Mouse (Mus musculus) kidney, embryonic 16.5 days (tissue): Measurements from ENCODE around the gene Tmed2. TPM values are rescaled to one million over a fixed set of nuclear protein-coding genes. Genes with fewer than 3 reads are reported as not detected.

Experiments used
- ATAC-seq: fragments of 200-750 bp; cut with Nextera tagmentation; 2 replicates; pipeline ENCODE4 v1.8.0; 2017; ENCODE audit warnings: moderate TSS enrichment; ENCODE audit not compliant: low FRiP score, low TSS enrichment
- H3K27ac ChIP-seq: fragments of 300-500 bp; sonication (generic); 2 replicates; pipeline ENCODE4 v1.5.1; 2014; ENCODE audit warnings: low read length
- H3K27me3 ChIP-seq: fragments of 300-500 bp; sonication (generic); 2 replicates; pipeline ENCODE4 v1.6.1; 2014; ENCODE audit warnings: low read length, control low read depth, mixed read lengths; ENCODE audit not compliant: insufficient read depth
- H3K36me3 ChIP-seq: fragments of 300-500 bp; sonication (generic); 2 replicates; pipeline ENCODE4 v1.6.1; 2014; ENCODE audit warnings: low read length, control low read depth, mixed read lengths; ENCODE audit not compliant: insufficient read depth
- H3K4me1 ChIP-seq: fragments of 300-500 bp; sonication (generic); 2 replicates; pipeline ENCODE4 v1.6.1; 2014; ENCODE audit warnings: low read length, control low read depth, mixed read lengths; ENCODE audit not compliant: insufficient read depth
- H3K4me2 ChIP-seq: fragments of 300-500 bp; sonication (generic); replicated peaks from 2 replicates; pipeline ENCODE4 v1.6.1; 2014; ENCODE audit warnings: low read depth, low read length
- H3K4me3 ChIP-seq: fragments of 300-500 bp; sonication (generic); 2 replicates; pipeline ENCODE4 v1.5.1; 2014; ENCODE audit warnings: mild to moderate bottlenecking, low read length
- H3K9ac ChIP-seq: fragments of 300-500 bp; sonication (generic); replicated peaks from 2 replicates; pipeline ENCODE4 v1.6.1; 2014; ENCODE audit warnings: low read length
- H3K9me3 ChIP-seq: fragments of 300-500 bp; sonication (generic); 2 replicates; pipeline ENCODE4 v1.6.1; 2016; ENCODE audit warnings: low read length, control low read depth
- WGBS: fragments of 180-500 bp; shearing (Covaris S2); extraction: QIAGEN DNeasy Blood & Tissue Kit; methylation state at CpG from one replicate; pipeline ENCODE4 v1.1.7; 2014; 5-methylcytosine and 5-hydroxymethylcytosine counted together
- polyA plus RNA-seq: library from polyadenylated mRNA; unstranded; fragments of >200 nt; fragmentation: Nextera tagmentation; extraction: Ambion mirVana; gene quantifications from 2 replicates; pipeline ENCODE4 v1.2.1, GENCODE M21; 2015

Gene Tmed2
- polyA plus RNA-seq, 1 experiment from 2014 or later, result 602 TPM

- Histone ChIP-seq H3K27ac (no peak overlapping the region), H3K9me3 (no peaks in the 10 kb centered on the region), H3K4me2 (no peak overlapping the region), H3K36me3 (peaks cover 43% of the 10 kb centered on the region), H3K9ac (no peak overlapping the region), H3K4me1 (peaks cover 7% of the 10 kb centered on the region; the same call in 1 of the 2 replicates), H3K4me3 (no peak overlapping the region), H3K27me3 (no peaks in the 10 kb centered on the region)
- 89% methylated on average over 3 of the region's 3 CpGs for WGBS
- ATAC-seq, result no peak
Measured at GRCm38 (mm10) chr5:124500573-124500972, 39.9 kb upstream of the Tmed2 start.

- WGBS, result 88% methylated on average over 10 of the region's 10 CpGs
- ATAC-seq, result no peak
Measured at GRCm38 (mm10) chr5:124501541-124501940, 39.0 kb upstream of the Tmed2 start.

GRCm38 (mm10) chr5:124503742-124504141 is 36.8 kb upstream of the Tmed2 start:
- Histone ChIP-seq H3K36me3 (peaks cover 40% of the 10 kb centered on the region), H3K4me1 (peaks cover 12% of the 10 kb centered on the region), H3K4me3 (no peak overlapping the region), H3K27me3 (no peaks in the 10 kb centered on the region), H3K4me2 (no peak overlapping the region), H3K9me3 (no peaks in the 10 kb centered on the region), H3K27ac (no peak overlapping the region), H3K9ac (no peak overlapping the region)
- no peak for ATAC-seq
- 47% methylated on average over 14 of the region's 14 CpGs for WGBS

More at GRCm38 (mm10) chr5:124501541-124501940, 39.0 kb upstream of the Tmed2 start:
- H3K27ac ChIP-seq, result no peak overlapping the region
- peaks cover 7% of the 10 kb centered on the region; the same call in 1 of the 2 replicates for H3K4me1 ChIP-seq
- H3K36me3 ChIP-seq, result peaks cover 40% of the 10 kb centered on the region
- H3K4me2 ChIP-seq, result no peak overlapping the region
- no peak overlapping the region for H3K9ac ChIP-seq
- no peaks in the 10 kb centered on the region for H3K9me3 ChIP-seq
- H3K27me3 ChIP-seq, result no peaks in the 10 kb centered on the region
- H3K4me3 ChIP-seq, result no peak overlapping the region

GRCm38 (mm10) chr5:124505235-124505634 is 35.3 kb upstream of the Tmed2 start:
- Histone ChIP-seq H3K27ac (no peak overlapping the region), H3K9me3 (no peaks in the 10 kb centered on the region), H3K9ac (no peak overlapping the region), H3K4me2 (no peak overlapping the region), H3K4me3 (no peak overlapping the region), H3K27me3 (no peaks in the 10 kb centered on the region), H3K4me1 (peaks cover 11% of the 10 kb centered on the region), H3K36me3 (peaks cover 40% of the 10 kb centered on the region)
- 88% methylated on average over 4 of the region's 4 CpGs for WGBS
- ATAC-seq, result no peak

- ATAC-seq, result peak; percentile 50
- 0 out of 2 replicates have a peak overlapping the region, but pooled peaks have one; percentile 16 for H3K9ac ChIP-seq
Measured at GRCm38 (mm10) chr5:124506731-124507359, 33.6 kb upstream of the Tmed2 start.

GRCm38 (mm10) chr5:124509200-124509599 is 31.3 kb upstream of the Tmed2 start:
- ATAC-seq, result no peak
- H3K9me3 ChIP-seq, result no peaks in the 10 kb centered on the region
- peaks cover 35% of the 10 kb centered on the region for H3K36me3 ChIP-seq
- no peak overlapping the region for H3K4me2 ChIP-seq
- H3K4me1 ChIP-seq, result peaks cover 14% of the 10 kb centered on the region
- H3K4me3 ChIP-seq, result no peak overlapping the region
- H3K27me3 ChIP-seq, result no peaks in the 10 kb centered on the region
- no peak overlapping the region for H3K9ac ChIP-seq
- no peak overlapping the region for H3K27ac ChIP-seq
- 86% methylated on average over 6 of the region's 6 CpGs for WGBS

More at GRCm38 (mm10) chr5:124506731-124507359, 33.6 kb upstream of the Tmed2 start:
- no peak overlapping the region for H3K27ac ChIP-seq
- H3K36me3 ChIP-seq, result peaks cover 36% of the 10 kb centered on the region
- H3K4me1 ChIP-seq, result peaks cover 14% of the 10 kb centered on the region
- no peaks in the 10 kb centered on the region for H3K9me3 ChIP-seq
- no peak overlapping the region for H3K4me3 ChIP-seq
- no peaks in the 10 kb centered on the region for H3K27me3 ChIP-seq
- no peak overlapping the region for H3K4me2 ChIP-seq
- WGBS, result 39% methylated on average over 10 of the region's 10 CpGs

- no peak overlapping the region for H3K27ac ChIP-seq
Measured at GRCm38 (mm10) chr5:124509742-124510237, 30.7 kb upstream of the Tmed2 start.

GRCm38 (mm10) chr5:124510536-124511050 is 29.9 kb upstream of the Tmed2 start:
- H3K27ac ChIP-seq, result no peak overlapping the region

More at GRCm38 (mm10) chr5:124509742-124510237, 30.7 kb upstream of the Tmed2 start:
- no peaks in the 10 kb centered on the region for H3K9me3 ChIP-seq
- H3K27me3 ChIP-seq, result no peaks in the 10 kb centered on the region
- no peak overlapping the region for H3K4me3 ChIP-seq
- peak; percentile 47; the same call in 1 of the 2 replicates for ATAC-seq
- 64% methylated on average over 12 of the region's 12 CpGs for WGBS
- H3K4me2 ChIP-seq, result no peak overlapping the region
- peaks cover 38% of the 10 kb centered on the region for H3K36me3 ChIP-seq
- no peak overlapping the region for H3K9ac ChIP-seq
- peaks cover 14% of the 10 kb centered on the region for H3K4me1 ChIP-seq

GRCm38 (mm10) chr5:124515789-124516188 is 24.7 kb upstream of the Tmed2 start:
- no peak for ATAC-seq
- H3K36me3 ChIP-seq, result peaks cover 57% of the 10 kb centered on the region
- H3K4me1 ChIP-seq, result no peaks in the 10 kb centered on the region
- H3K27ac ChIP-seq, result no peak overlapping the region
- WGBS, result 72% methylated on average over 5 of the region's 5 CpGs
- H3K4me2 ChIP-seq, result no peak overlapping the region
- no peaks in the 10 kb centered on the region for H3K9me3 ChIP-seq
- no peak overlapping the region for H3K4me3 ChIP-seq
- no peak overlapping the region for H3K9ac ChIP-seq
- no peaks in the 10 kb centered on the region for H3K27me3 ChIP-seq

More at GRCm38 (mm10) chr5:124510536-124511050, 29.9 kb upstream of the Tmed2 start:
- Histone ChIP-seq H3K9me3 (no peaks in the 10 kb centered on the region), H3K36me3 (peaks cover 36% of the 10 kb centered on the region), H3K4me1 (peaks cover 14% of the 10 kb centered on the region), H3K4me3 (no peak overlapping the region), H3K27me3 (no peaks in the 10 kb centered on the region), H3K4me2 (no peak overlapping the region), H3K9ac (no peak overlapping the region)
- no peak for ATAC-seq
- 93% methylated on average over 10 of the region's 10 CpGs for WGBS

- Histone ChIP-seq H3K27me3 (no peaks in the 10 kb centered on the region), H3K4me2 (no peak overlapping the region), H3K4me1 (no peaks in the 10 kb centered on the region), H3K36me3 (peaks cover 50% of the 10 kb centered on the region), H3K4me3 (no peak overlapping the region), H3K27ac (no peak overlapping the region), H3K9ac (no peak overlapping the region), H3K9me3 (peaks cover 4% of the 10 kb centered on the region; the same call in 1 of the 2 replicates)
- no peak for ATAC-seq
- 89% methylated on average over 10 of the region's 10 CpGs for WGBS
Measured at GRCm38 (mm10) chr5:124518648-124519047, 21.8 kb upstream of the Tmed2 start.
